Comparison of ENCODE assay signal across 24 mouse cellular contexts in genomic region chr4:152686509-152687081, GRCm38 (mm10).
A peak's percentile ranks its signal among the peaks of the same experiment; 100 is the strongest.
DNase-seq lines count a peak whose midpoint lies in the region; ATAC-seq and TF ChIP-seq lines count a peak whose summit lies in the region.
"Had no signal": no experiment of that assay in that cellular context is flagged by ENCODE, and none has a peak within 500 bp of the region (broad histone marks: within the 10 kb centered on the region; RNA-seq: fewer than 3 reads in every experiment).

No protein-coding gene starts in this region.

- TF ChIP-seq POLR2A in brain, embryonic 14.5 days (IDR thresholded peaks at IDR 0.05; ENCODE audit: borderline replicate concordance, extremely low read depth, insufficient read depth, insufficient read length, poor library complexity, severe bottlenecking), result no peak

- 56% methylated on average over 12 of the region's 12 CpGs for WGBS in intestine, postnatal 0 days
- 53% methylated on average over 12 of the region's 12 CpGs for WGBS in intestine, embryonic 16.5 days
- WGBS in midbrain, embryonic 12.5 days, result 37% methylated on average over 12 of the region's 12 CpGs

- H3K9ac ChIP-seq in intestine, postnatal 0 days (ENCODE audit: low read depth, low read length), result no peak overlapping the region
- H3K9ac ChIP-seq in intestine, embryonic 16.5 days (ENCODE audit: low read depth, low read length), result no peak overlapping the region
- no peak overlapping the region for H3K9ac ChIP-seq in midbrain, embryonic 12.5 days (replicated peaks)
- H3K9ac ChIP-seq: heart, embryonic 13.5 days; limb, embryonic 13.5 days; liver, embryonic 12.5 days; stomach, embryonic 15.5 days had no signal

- TF ChIP-seq CTCF in intestine, postnatal 0 days (IDR thresholded peaks at IDR 0.05; ENCODE audit: low read depth), result peak; percentile 28; the same call in 1 of the 2 replicates
- peak; percentile 50; the same call in 1 of the 2 replicates for TF ChIP-seq CTCF in brain, embryonic 14.5 days (IDR thresholded peaks at IDR 0.05; ENCODE audit: borderline replicate concordance, extremely low read depth, insufficient read depth, insufficient read length)

- H3K4me2 ChIP-seq in intestine, postnatal 0 days (replicated peaks; ENCODE audit: low read depth), result no peak overlapping the region
- H3K4me2 ChIP-seq in intestine, embryonic 16.5 days (ENCODE audit: low read depth, low read length), result no peak overlapping the region
- no peak overlapping the region; the same call in 1 of the 2 replicates for H3K4me2 ChIP-seq in midbrain, embryonic 12.5 days (replicated peaks)
- H3K4me2 ChIP-seq: heart, embryonic 13.5 days; limb, embryonic 13.5 days; liver, embryonic 12.5 days; stomach, embryonic 15.5 days had no signal

- no peaks in the 10 kb centered on the region for H3K36me3 ChIP-seq in intestine, postnatal 0 days (ENCODE audit: control insufficient read depth, insufficient read depth)
- H3K36me3 ChIP-seq in intestine, embryonic 16.5 days (ENCODE audit: control insufficient read depth, insufficient read depth, low read length), result no peaks in the 10 kb centered on the region
- no peaks in the 10 kb centered on the region for H3K36me3 ChIP-seq in midbrain, embryonic 12.5 days
- H3K36me3 ChIP-seq: embryonic facial prominence, embryonic 10.5 days; heart, embryonic 13.5 days; limb, embryonic 13.5 days; liver, embryonic 12.5 days; stomach, embryonic 15.5 days had no signal

- no peak overlapping the region for H3K4me3 ChIP-seq in intestine, postnatal 0 days (ENCODE audit: low read depth, low read length)
- H3K4me3 ChIP-seq in intestine, embryonic 16.5 days (ENCODE audit: low read length), result no peak overlapping the region
- no peak overlapping the region for H3K4me3 ChIP-seq in midbrain, embryonic 12.5 days
- H3K4me3 ChIP-seq: embryonic facial prominence, embryonic 10.5 days; heart, adult 2 months; heart, embryonic 13.5 days; limb, embryonic 13.5 days; liver, embryonic 12.5 days; stomach, embryonic 15.5 days had no signal

- no peaks in the 10 kb centered on the region for H3K4me1 ChIP-seq in intestine, postnatal 0 days (replicated peaks; ENCODE audit: control insufficient read depth, insufficient read depth, low read length)
- no peaks in the 10 kb centered on the region; the same call in 1 of the 2 replicates for H3K4me1 ChIP-seq in intestine, embryonic 16.5 days (ENCODE audit: control insufficient read depth, insufficient read depth, low read length)
- H3K4me1 ChIP-seq in midbrain, embryonic 12.5 days, result peaks cover 21% of the 10 kb centered on the region
- H3K4me1 ChIP-seq: embryonic facial prominence, embryonic 10.5 days; heart, embryonic 13.5 days; limb, embryonic 13.5 days; liver, embryonic 12.5 days; stomach, embryonic 15.5 days had no signal

- H3K27ac ChIP-seq in intestine, postnatal 0 days (ENCODE audit: low read depth, low read length), result no peak overlapping the region
- H3K27ac ChIP-seq in intestine, embryonic 16.5 days (ENCODE audit: low read length), result no peak overlapping the region
- 0 out of 2 replicates have a peak overlapping the region, but pooled peaks have one; percentile 20 for H3K27ac ChIP-seq in midbrain, embryonic 12.5 days (replicated peaks)
- H3K27ac ChIP-seq: embryonic facial prominence, embryonic 10.5 days; heart, adult 2 months; heart, embryonic 13.5 days; limb, embryonic 13.5 days; liver, embryonic 12.5 days; stomach, embryonic 15.5 days had no signal

- ATAC-seq in intestine, postnatal 0 days, result no peak
- no peak for ATAC-seq in intestine, embryonic 16.5 days
- ATAC-seq in midbrain, embryonic 12.5 days (ENCODE audit: low FRiP score, low read depth), result peak; percentile 60; the same call in 1 of the 2 replicates
- ATAC-seq: inflammation-experienced regulatory T-cells, adult 6 months; liver, embryonic 12.5 days had no signal

- H3K27me3 ChIP-seq in intestine, postnatal 0 days (replicated peaks; ENCODE audit: control insufficient read depth, insufficient read depth, low read length), result no peaks in the 10 kb centered on the region
- H3K27me3 ChIP-seq in intestine, embryonic 16.5 days (replicated peaks; ENCODE audit: control insufficient read depth, insufficient read depth, low read length), result no peaks in the 10 kb centered on the region
- peaks cover 24% of the 10 kb centered on the region for H3K27me3 ChIP-seq in midbrain, embryonic 12.5 days
- H3K27me3 ChIP-seq: heart, embryonic 13.5 days; limb, embryonic 13.5 days; liver, embryonic 12.5 days; stomach, embryonic 15.5 days had no signal

- DNase-seq in brain, embryonic 14.5 days (ENCODE audit: low read depth), result peak; percentile 47
- DNase-seq in retina, embryonic 14.5 days (ENCODE audit: low spot score), result peak; percentile 23
- no peak for DNase-seq in spleen, postnatal 14 days (ENCODE audit: low spot score in 2 of 2)
- no peak for DNase-seq in ovary, postnatal 14 days (ENCODE audit: low spot score)
- DNase-seq: adrenal gland, postnatal 14 days; cerebellum, adult 9-10 months; gastrocnemius, postnatal 25 days; heart, adult 2 months; heart, postnatal 14 days; kidney, adult 8-10 months; kidney, postnatal 25 days; lung, adult 18-20 months; lung, postnatal 10 days; thymus, adult 2 months; thymus, postnatal 4 days had no signal

- H3K9me3 ChIP-seq in intestine, postnatal 0 days (ENCODE audit: control insufficient read depth), result no peaks in the 10 kb centered on the region
- H3K9me3 ChIP-seq in intestine, embryonic 16.5 days (ENCODE audit: control insufficient read depth, low read length), result peaks cover 3% of the 10 kb centered on the region; the same call in 1 of the 2 replicates
- peaks cover 12% of the 10 kb centered on the region; the same call in 1 of the 2 replicates for H3K9me3 ChIP-seq in midbrain, embryonic 12.5 days
- H3K9me3 ChIP-seq: stomach, embryonic 15.5 days had no signal

Comparison
In these comparisons a context has a peak if more than half of its experiments do, and no peak if none do; other contexts are left out.
1. DNase-seq: peak in brain, embryonic 14.5 days (single experiment) and retina, embryonic 14.5 days (single experiment); none in spleen, postnatal 14 days (0 of 2) and ovary, postnatal 14 days (single experiment).